Mouse (Mus musculus): ENCODE measurements around the gene Tulp1.

GRCm38 (mm10) chr17:28317725-28318124 lies 47.3 kb downstream of the Tulp1 start:
- TF ChIP-seq CTCF (IDR thresholded peaks at IDR 0.05; ENCODE audit: low read depth) (no peak), EP300 (optimal IDR thresholded peaks at IDR 0.05) (no peak)
